In genomic region chr9:71315960-71316359, GRCm38 (mm10) we compare ENCODE assay signal across 20 mouse cellular contexts.
DNase-seq lines count a peak whose midpoint lies in the region; ATAC-seq and TF ChIP-seq lines count a peak whose summit lies in the region.
"Had no signal": no experiment of that assay in that cellular context is flagged by ENCODE, and none has a peak within 500 bp of the region (broad histone marks: within the 10 kb centered on the region; RNA-seq: fewer than 3 reads in every experiment).

No protein-coding gene starts in this region.

- TF ChIP-seq POLR2A in testis, adult 2 months (IDR thresholded peaks at IDR 0.05; ENCODE audit: control insufficient read depth, low read depth, low read length) = no peak

- H3K27ac ChIP-seq in layer of hippocampus, adult 2 months = no peak overlapping the region
- no peak overlapping the region for H3K27ac ChIP-seq in testis, adult 2 months (ENCODE audit: control insufficient read depth, insufficient read depth, low read depth, low read length)
- H3K27ac ChIP-seq in forebrain, embryonic 15.5 days (replicated peaks) = no peak overlapping the region
- H3K27ac ChIP-seq: embryonic facial prominence, embryonic 12.5 days; hindbrain, embryonic 12.5 days; limb, embryonic 15.5 days; midbrain, embryonic 12.5 days; neural tube, embryonic 15.5 days had no signal

- TF ChIP-seq CTCF in layer of hippocampus, adult 2 months (conservative IDR thresholded peaks at IDR 0.05) = peak; percentile 29
- peak; percentile 20; the same call in 1 of the 2 replicates for TF ChIP-seq CTCF in testis, adult 2 months (IDR thresholded peaks at IDR 0.05; ENCODE audit: control insufficient read depth, insufficient read depth, insufficient replicate concordance, low read depth, low read length)

- WGBS in forebrain, embryonic 15.5 days = 95% methylated on average over 3 of the region's 3 CpGs

- H3K9ac ChIP-seq in forebrain, embryonic 15.5 days (replicated peaks) = no peak overlapping the region
- H3K9ac ChIP-seq: embryonic facial prominence, embryonic 12.5 days; forebrain, postnatal 0 days; heart, embryonic 15.5 days; hindbrain, embryonic 12.5 days; kidney, embryonic 15.5 days; limb, embryonic 15.5 days; midbrain, embryonic 12.5 days; neural tube, embryonic 15.5 days had no signal

- no peaks in the 10 kb centered on the region for H3K9me3 ChIP-seq in forebrain, embryonic 15.5 days
- H3K9me3 ChIP-seq: embryonic facial prominence, embryonic 12.5 days; G1E; heart, embryonic 15.5 days; hindbrain, embryonic 12.5 days; kidney, embryonic 15.5 days; limb, embryonic 15.5 days; midbrain, embryonic 12.5 days; neural tube, embryonic 15.5 days had no signal

- no peak for ATAC-seq in CD4-positive, CD25-positive, alpha-beta regulatory T cell, adult 4 months
- ATAC-seq in forebrain, embryonic 15.5 days (replicated peaks) = no peak
- ATAC-seq: forebrain, postnatal 0 days had no signal

- peak; percentile 15 for DNase-seq in CD4-positive, CD25-positive, alpha-beta regulatory T cell, adult 2 months (ENCODE audit: low read depth, low spot score)
- DNase-seq in layer of hippocampus, adult 2 months (ENCODE audit: low spot score in 2 of 2) = no peak
- no peak for DNase-seq in layer of hippocampus, adult 9-11 months
- DNase-seq in testis, postnatal 14 days (ENCODE audit: low spot score) = no peak
- DNase-seq in splenic B cell, adult 2 months (ENCODE audit: low read depth, low spot score) = peak; percentile 12
- DNase-seq: adrenal gland, postnatal 25 days; cerebellum, adult 8-10 months; forebrain, postnatal 0 days; right cerebral cortex, postnatal 25 days had no signal

- H3K4me1 ChIP-seq in testis, adult 2 months (ENCODE audit: control insufficient read depth, insufficient read depth, low read length) = no peaks in the 10 kb centered on the region
- H3K4me1 ChIP-seq in forebrain, embryonic 15.5 days = no peaks in the 10 kb centered on the region
- H3K4me1 ChIP-seq: hindbrain, embryonic 12.5 days; limb, embryonic 15.5 days; midbrain, embryonic 12.5 days; neural tube, embryonic 15.5 days had no signal

- H3K4me2 ChIP-seq in forebrain, embryonic 15.5 days (replicated peaks) = no peak overlapping the region
- H3K4me2 ChIP-seq: embryonic facial prominence, embryonic 12.5 days; heart, embryonic 15.5 days; hindbrain, embryonic 12.5 days; kidney, embryonic 15.5 days; limb, embryonic 15.5 days; midbrain, embryonic 12.5 days; neural tube, embryonic 15.5 days had no signal

- no peaks in the 10 kb centered on the region for H3K36me3 ChIP-seq in testis, adult 2 months (ENCODE audit: control insufficient read depth, insufficient read depth, low read length)
- no peaks in the 10 kb centered on the region for H3K36me3 ChIP-seq in splenic B cell, adult 2 months (ENCODE audit: control insufficient read depth, insufficient read depth, low read length, poor library complexity, severe bottlenecking)
- H3K36me3 ChIP-seq in forebrain, embryonic 15.5 days = no peaks in the 10 kb centered on the region
- H3K36me3 ChIP-seq: embryonic facial prominence, embryonic 12.5 days; G1E; heart, embryonic 15.5 days; hindbrain, embryonic 12.5 days; kidney, embryonic 15.5 days; limb, embryonic 15.5 days; midbrain, embryonic 12.5 days; neural tube, embryonic 15.5 days had no signal

- H3K4me3 ChIP-seq in layer of hippocampus, adult 2 months = no peak overlapping the region
- no peak overlapping the region for H3K4me3 ChIP-seq in testis, adult 2 months (ENCODE audit: control insufficient read depth, low read depth, low read length)
- no peak overlapping the region for H3K4me3 ChIP-seq in forebrain, embryonic 15.5 days
- H3K4me3 ChIP-seq: embryonic facial prominence, embryonic 12.5 days; heart, embryonic 15.5 days; hindbrain, embryonic 12.5 days; kidney, embryonic 15.5 days; limb, embryonic 15.5 days; midbrain, embryonic 12.5 days; neural tube, embryonic 15.5 days had no signal

- H3K27me3 ChIP-seq in testis, adult 2 months (ENCODE audit: control insufficient read depth, insufficient read depth, low read length) = no peaks in the 10 kb centered on the region
- H3K27me3 ChIP-seq in splenic B cell, adult 2 months (ENCODE audit: control insufficient read depth, insufficient read depth, low read length, poor library complexity, severe bottlenecking) = no peaks in the 10 kb centered on the region
- no peaks in the 10 kb centered on the region for H3K27me3 ChIP-seq in forebrain, embryonic 15.5 days
- H3K27me3 ChIP-seq: embryonic facial prominence, embryonic 12.5 days; hindbrain, embryonic 12.5 days; limb, embryonic 15.5 days; midbrain, embryonic 12.5 days; neural tube, embryonic 15.5 days had no signal

Comparison
In these comparisons a context has a peak if more than half of its experiments do, and no peak if none do; other contexts are left out.
1. DNase-seq: peak in CD4-positive, CD25-positive, alpha-beta regulatory T cell, adult 2 months (single experiment) and splenic B cell, adult 2 months (single experiment); none in layer of hippocampus, adult 2 months (0 of 2), layer of hippocampus, adult 9-11 months (single experiment) and testis, postnatal 14 days (single experiment).